8 mouse cellular contexts compared by ENCODE assay signal in genomic region chr4:152115921-152116612, GRCm38 (mm10). TPM values are rescaled to one million over a fixed set of nuclear protein-coding genes. Genes with fewer than 3 reads are reported as not detected.
DNase-seq lines count a peak whose midpoint lies in the region; ATAC-seq and TF ChIP-seq lines count a peak whose summit lies in the region.

Tnfrsf25 (plus strand) TSS chr4:152115934.

- TF ChIP-seq CTCF in lung, embryonic 14.5 days (IDR thresholded peaks at IDR 0.05; ENCODE audit: low read depth), result no peak

- no peaks in the 10 kb centered on the region for H3K9me3 ChIP-seq in lung, embryonic 14.5 days (ENCODE audit: low read depth, low read length)
- no peaks in the 10 kb centered on the region for H3K9me3 ChIP-seq in forebrain, embryonic 12.5 days
- H3K9me3 ChIP-seq in limb, embryonic 12.5 days, result no peaks in the 10 kb centered on the region
- no peaks in the 10 kb centered on the region for H3K9me3 ChIP-seq in neural tube, embryonic 15.5 days (replicated peaks)

- 3% methylated on average over 30 of the region's 30 CpGs for WGBS in lung, embryonic 14.5 days
- under 1% methylated on average over 30 of the region's 30 CpGs for WGBS in forebrain, embryonic 12.5 days
- 4% methylated on average over 30 of the region's 30 CpGs for WGBS in limb, embryonic 12.5 days
- WGBS in neural tube, embryonic 15.5 days, result 4% methylated on average over 30 of the region's 30 CpGs

- H3K27me3 ChIP-seq in lung, embryonic 14.5 days (ENCODE audit: insufficient read depth, low read length), result peaks cover 53% of the 10 kb centered on the region
- peaks cover 78% of the 10 kb centered on the region for H3K27me3 ChIP-seq in forebrain, embryonic 12.5 days
- peaks cover 75% of the 10 kb centered on the region for H3K27me3 ChIP-seq in limb, embryonic 12.5 days
- H3K27me3 ChIP-seq in neural tube, embryonic 15.5 days (replicated peaks), result peaks cover 74% of the 10 kb centered on the region

- H3K4me2 ChIP-seq in lung, embryonic 14.5 days, result peak within 1 kb of the TSS; percentile 53
- peak within 1 kb of the TSS; percentile 24 for H3K4me2 ChIP-seq in forebrain, embryonic 12.5 days
- peak within 1 kb of the TSS; percentile 55 for H3K4me2 ChIP-seq in limb, embryonic 12.5 days
- peak within 1 kb of the TSS; percentile 29 for H3K4me2 ChIP-seq in neural tube, embryonic 15.5 days

- H3K36me3 ChIP-seq in lung, embryonic 14.5 days (ENCODE audit: insufficient read depth), result peaks cover 37% of the 10 kb centered on the region
- peaks cover 14% of the 10 kb centered on the region for H3K36me3 ChIP-seq in forebrain, embryonic 12.5 days (replicated peaks)
- H3K36me3 ChIP-seq in limb, embryonic 12.5 days, result peaks cover 44% of the 10 kb centered on the region
- peaks cover 17% of the 10 kb centered on the region for H3K36me3 ChIP-seq in neural tube, embryonic 15.5 days

- ATAC-seq in lung, embryonic 14.5 days (ENCODE audit: insufficient read depth), result peak; percentile 18; the same call in 1 of the 2 replicates
- no peak for ATAC-seq in forebrain, embryonic 12.5 days (ENCODE audit: low FRiP score)
- ATAC-seq in limb, embryonic 12.5 days (ENCODE audit: insufficient number of reproducible peaks, insufficient read depth, low FRiP score, low TSS enrichment, low read depth), result no peak
- no peak for ATAC-seq in neural tube, embryonic 15.5 days (ENCODE audit: low FRiP score)

- no peak within 1 kb of the TSS for H3K27ac ChIP-seq in lung, embryonic 14.5 days (ENCODE audit: low read depth)
- no peak within 1 kb of the TSS for H3K27ac ChIP-seq in forebrain, embryonic 12.5 days
- 0 out of 2 replicates have a peak within 1 kb of the TSS, but pooled peaks have one; percentile 41 for H3K27ac ChIP-seq in limb, embryonic 12.5 days
- no peak within 1 kb of the TSS for H3K27ac ChIP-seq in neural tube, embryonic 15.5 days (replicated peaks)

- peak within 1 kb of the TSS; percentile 38 for H3K9ac ChIP-seq in lung, embryonic 14.5 days
- peak within 1 kb of the TSS; percentile 13; the same call in 1 of the 2 replicates for H3K9ac ChIP-seq in forebrain, embryonic 12.5 days
- peak within 1 kb of the TSS; percentile 31; the same call in 1 of the 2 replicates for H3K9ac ChIP-seq in limb, embryonic 12.5 days (replicated peaks)
- H3K9ac ChIP-seq in neural tube, embryonic 15.5 days (replicated peaks), result no peak within 1 kb of the TSS

- peak within 1 kb of the TSS; percentile 15; the same call in 1 of the 2 replicates for H3K4me3 ChIP-seq in lung, embryonic 14.5 days (ENCODE audit: low read depth, low read length)
- peak within 1 kb of the TSS; percentile 11; the same call in 1 of the 2 replicates for H3K4me3 ChIP-seq in forebrain, embryonic 12.5 days (replicated peaks)
- H3K4me3 ChIP-seq in limb, embryonic 12.5 days (replicated peaks), result peak within 1 kb of the TSS; percentile 26
- H3K4me3 ChIP-seq in neural tube, embryonic 15.5 days (replicated peaks), result no peak within 1 kb of the TSS

- DNase-seq in lung, embryonic 14.5 days, result peak; percentile 37
- DNase-seq in lung, postnatal 25 days (ENCODE audit: low spot score), result no peak
- no peak for DNase-seq in right cerebral cortex, postnatal 36 days (ENCODE audit: low spot score in 2 of 2)
- DNase-seq in cerebellum, postnatal 10 days, result no peak
- DNase-seq in urinary bladder, postnatal 36 days (ENCODE audit: low spot score in 2 of 2), result no peak

- H3K4me1 ChIP-seq in lung, embryonic 14.5 days (ENCODE audit: insufficient read depth), result no peaks in the 10 kb centered on the region; the same call in 1 of the 2 replicates
- peaks cover 25% of the 10 kb centered on the region for H3K4me1 ChIP-seq in forebrain, embryonic 12.5 days
- H3K4me1 ChIP-seq in limb, embryonic 12.5 days (replicated peaks), result peaks cover 34% of the 10 kb centered on the region
- peaks cover 29% of the 10 kb centered on the region for H3K4me1 ChIP-seq in neural tube, embryonic 15.5 days

RNA-seq across cellular contexts. Expression of gene Tnfrsf25, which starts in this region (rescaled TPM):
- polyA plus RNA-seq in lung, embryonic 14.5 days (2014; fragmentation: Nextera tagmentation; extraction: Ambion mirVana), result 0.75 and 0.77 TPM in 2 replicates
- 0.66 and 0.76 TPM in 2 replicates for polyA plus RNA-seq in forebrain, embryonic 12.5 days (2016; fragmentation: Nextera tagmentation; extraction: Ambion mirVana)
- polyA plus RNA-seq in limb, embryonic 12.5 days (2016; fragmentation: Nextera tagmentation; extraction: Ambion mirVana), result 0.96 and 1.9 TPM in 2 replicates
- 1.2 and 2.4 TPM in 2 replicates for polyA plus RNA-seq in neural tube, embryonic 15.5 days (2015; fragmentation: Nextera tagmentation; extraction: Ambion mirVana)

Comparison
In these comparisons a context has a peak if more than half of its experiments do, and no peak if none do; other contexts are left out.
1. Peak in DNase-seq, ATAC-seq, H3K4me3 ChIP-seq, H3K9ac ChIP-seq and H3K4me2 ChIP-seq in lung, embryonic 14.5 days; RNA of the gene not detected or under 1 TPM.